Mouse (Mus musculus) ovary, adult 18-20 months (tissue): ENCODE data around the gene Sycp2.

Experiments
- DNase-seq: peaks from one replicate; pipeline ENCODE4 v3.0.0; 2022; ENCODE audit warnings: low spot score, mixed read lengths

Gene Sycp2

GRCm38 (mm10) chr2:178407053-178407815 is at the start of gene Sycp2:
Sycp2 (minus strand) TSS chr2:178407685.
- no peak for DNase-seq

DNA sequence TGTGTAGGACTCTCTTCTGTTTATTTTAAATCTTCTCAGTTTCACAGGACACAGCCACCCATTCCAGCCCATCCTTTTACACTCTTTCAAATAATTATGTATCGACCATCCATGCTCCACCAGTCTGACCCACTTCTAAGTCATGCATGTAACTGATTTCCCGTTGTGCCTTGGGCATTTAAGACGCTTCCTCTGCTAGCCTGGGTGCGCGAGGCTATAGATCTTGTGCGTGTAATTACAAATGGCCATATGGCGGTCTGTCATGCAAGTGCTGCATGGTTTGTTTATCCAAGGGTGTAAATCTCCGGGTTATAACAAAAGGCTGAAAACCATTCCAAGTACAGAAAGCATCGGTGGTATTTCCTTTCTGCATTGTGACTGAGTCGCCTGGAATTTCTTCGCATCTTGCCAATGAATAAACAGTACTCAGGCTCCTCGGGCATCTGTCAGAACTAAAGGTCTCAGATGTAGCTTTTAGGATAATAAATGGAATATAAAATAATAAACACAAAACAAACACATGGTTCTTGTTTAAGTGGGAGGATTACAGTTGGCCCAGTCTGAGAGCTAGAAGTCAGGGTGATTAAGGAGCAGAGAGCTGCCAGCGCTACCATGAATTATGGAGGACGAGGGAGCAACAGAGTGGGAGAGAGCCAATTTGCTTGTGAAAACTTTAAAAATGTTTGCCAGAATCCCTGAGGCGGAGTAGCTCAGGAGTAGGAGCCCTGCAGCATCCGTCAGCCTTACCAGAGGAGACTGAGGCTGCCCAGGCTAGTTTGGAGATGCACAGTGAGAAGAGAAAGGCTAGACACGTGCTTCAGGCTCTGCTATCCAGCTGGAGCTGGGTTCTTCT is 47.4 kb upstream of the Sycp2 start:
- no peak for DNase-seq

DNA sequence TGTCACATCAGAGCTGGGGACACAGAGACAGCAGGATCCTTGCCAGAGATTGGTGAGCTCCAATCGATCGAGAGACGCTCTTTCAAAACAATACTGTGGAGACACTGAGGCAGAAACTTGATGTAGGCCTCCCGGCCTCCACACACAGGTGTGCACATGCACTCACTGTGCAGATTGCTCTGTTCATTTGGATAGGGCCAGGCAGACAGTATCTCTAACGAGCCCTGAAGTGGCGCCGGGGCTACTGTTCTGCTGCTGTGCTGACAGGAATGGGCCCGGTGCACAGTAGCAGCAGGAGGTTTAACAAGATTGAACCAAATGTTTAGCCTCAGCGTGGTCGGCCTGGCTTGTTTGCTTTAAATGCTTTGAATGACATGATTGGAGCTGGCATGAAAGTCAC is 43.5 kb upstream of the Sycp2 start:
- no peak for DNase-seq

DNA sequence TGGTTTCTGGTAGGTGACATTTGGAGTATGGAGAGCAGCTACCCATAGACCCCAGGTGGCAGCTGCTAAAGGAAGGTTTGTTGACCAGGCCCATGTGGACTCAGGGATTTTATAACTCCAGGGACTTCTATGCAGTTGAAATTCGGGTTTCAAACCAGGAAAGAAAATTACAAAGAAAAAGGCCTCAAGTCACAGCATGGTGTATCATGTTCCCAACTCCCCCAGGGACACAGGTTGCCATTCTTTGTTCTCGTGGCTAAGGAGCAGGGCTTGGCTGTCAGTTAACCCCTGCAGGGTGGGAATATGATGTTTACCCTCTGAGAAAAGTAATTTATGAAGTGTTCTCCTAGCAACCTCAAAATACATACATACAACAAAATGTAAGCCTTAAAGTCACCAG is 42.8 kb upstream of the Sycp2 start:
- DNase-seq, result no peak

GRCm38 (mm10) chr2:178449386-178449785 is 41.9 kb upstream of the Sycp2 start:
- DNase-seq, result no peak

- no peak for DNase-seq
These were observed 29.8 kb upstream of the Sycp2 start for GRCm38 (mm10) chr2:178437311-178437710.

GRCm38 (mm10) chr2:178433903-178434302 is 26.4 kb upstream of the Sycp2 start:
- DNase-seq, result no peak

DNA sequence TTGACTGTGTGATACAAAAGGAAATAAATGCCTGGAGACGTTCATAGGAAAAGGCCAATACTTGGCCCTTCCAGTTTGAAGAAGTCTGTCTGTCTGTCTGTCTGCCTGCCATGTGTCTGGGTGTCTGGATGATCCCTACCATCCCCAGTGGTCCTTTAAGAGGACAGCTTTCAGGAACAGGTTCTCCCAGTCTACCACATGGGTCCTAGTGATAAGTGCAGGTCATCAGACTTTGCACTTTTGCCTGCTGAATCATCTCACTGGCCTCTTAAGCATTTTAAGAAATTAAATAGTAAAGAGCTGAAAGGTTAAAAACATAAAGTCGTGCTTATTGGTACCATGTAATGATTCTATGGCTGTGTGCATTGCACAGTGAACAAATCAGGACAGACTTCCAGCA is 26.0 kb upstream of the Sycp2 start:
- no peak for DNase-seq

- no peak for DNase-seq
These were observed 22.7 kb upstream of the Sycp2 start, which contains the start of gene Cdh26 for GRCm38 (mm10) chr2:178430231-178430630. Cdh26 (plus strand) TSS chr2:178430531.

DNA sequence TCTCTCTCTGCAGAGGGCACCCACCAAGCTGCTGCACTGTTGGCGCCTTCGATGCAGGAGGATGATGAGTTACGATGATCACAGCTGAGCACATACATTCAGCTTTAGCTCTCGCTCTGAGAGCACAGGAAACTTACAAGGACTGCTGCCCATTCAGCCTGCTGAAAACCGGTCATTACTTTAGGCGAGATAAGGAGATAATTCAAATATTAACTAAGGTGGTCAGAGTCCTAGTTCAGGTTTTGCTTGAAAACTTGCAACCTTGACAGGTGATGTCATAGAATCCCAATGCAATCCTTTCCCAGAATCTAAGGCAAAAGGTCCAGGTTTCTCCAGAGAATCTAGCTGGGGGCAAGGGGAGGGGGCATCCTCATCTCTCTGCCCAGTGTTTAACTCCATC is 21.9 kb upstream of the Sycp2 start:
- no peak for DNase-seq

GRCm38 (mm10) chr2:178428676-178429075 is 21.2 kb upstream of the Sycp2 start:
- no peak for DNase-seq

GRCm38 (mm10) chr2:178428183-178428582 is 20.7 kb upstream of the Sycp2 start:
- DNase-seq, result no peak

- no peak for DNase-seq
These were observed 19.7 kb upstream of the Sycp2 start for GRCm38 (mm10) chr2:178427181-178427580.

DNA sequence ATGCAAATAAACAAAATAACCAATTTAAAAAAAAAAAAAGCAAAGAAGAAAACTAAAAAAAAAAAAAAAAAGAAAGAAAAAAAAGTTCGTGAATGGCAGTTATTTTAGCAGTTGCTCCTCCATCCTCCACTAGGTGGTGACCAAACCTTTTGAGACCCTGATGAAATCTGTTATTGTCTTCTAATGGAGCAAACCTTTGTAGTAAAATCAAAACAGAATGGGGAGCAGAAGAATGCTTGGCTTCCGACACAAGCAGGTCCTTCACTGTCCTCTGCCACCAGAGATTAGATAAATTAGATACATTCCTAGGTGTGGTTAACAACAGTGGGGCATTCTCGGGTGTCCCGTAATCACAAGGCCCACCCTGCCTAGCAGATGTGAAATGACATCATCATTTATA is 18.7 kb upstream of the Sycp2 start:
- DNase-seq, result no peak

- DNase-seq, result no peak
These were observed 15.7 kb upstream of the Sycp2 start for GRCm38 (mm10) chr2:178423223-178423622.

DNA sequence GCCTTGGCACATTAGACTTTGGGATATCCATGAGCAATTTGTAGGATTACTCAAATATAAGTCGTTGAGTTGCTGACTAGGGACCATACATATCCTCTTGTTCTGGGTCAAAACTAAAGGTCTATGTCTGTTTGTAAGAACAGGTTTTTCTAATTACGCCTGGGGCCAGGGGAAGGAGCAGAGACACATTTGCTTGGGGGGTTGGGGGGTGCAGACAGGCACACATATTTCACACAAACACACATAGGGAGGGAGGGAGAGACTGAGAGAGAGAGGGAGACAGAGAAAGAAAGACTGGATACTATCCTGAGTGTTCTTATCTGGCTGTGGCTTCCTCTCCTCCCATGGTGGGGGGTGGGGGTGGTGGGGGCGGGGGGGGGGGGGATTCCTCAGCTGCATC is 14.7 kb upstream of the Sycp2 start:
- no peak for DNase-seq

DNA sequence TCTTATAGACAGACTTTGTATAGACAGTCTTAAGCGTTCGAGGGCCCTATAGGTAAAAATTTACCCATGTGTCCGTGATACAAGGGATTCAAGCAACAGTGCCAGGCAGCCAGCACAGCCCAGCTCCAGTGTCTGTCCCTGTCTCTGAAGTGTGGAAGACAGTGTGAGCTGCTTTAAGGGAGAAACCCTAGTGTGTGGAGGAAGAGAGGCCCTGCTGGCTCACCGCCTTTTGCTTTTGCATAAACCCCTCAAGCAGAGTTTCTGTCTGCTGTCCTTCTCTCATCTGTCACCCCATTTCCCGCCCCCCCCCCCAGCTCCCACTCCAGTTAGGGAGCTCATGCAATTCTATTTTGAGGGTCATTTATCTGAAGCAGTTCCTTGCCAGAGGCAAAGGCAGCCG is 14.1 kb upstream of the Sycp2 start:
- no peak for DNase-seq

DNA sequence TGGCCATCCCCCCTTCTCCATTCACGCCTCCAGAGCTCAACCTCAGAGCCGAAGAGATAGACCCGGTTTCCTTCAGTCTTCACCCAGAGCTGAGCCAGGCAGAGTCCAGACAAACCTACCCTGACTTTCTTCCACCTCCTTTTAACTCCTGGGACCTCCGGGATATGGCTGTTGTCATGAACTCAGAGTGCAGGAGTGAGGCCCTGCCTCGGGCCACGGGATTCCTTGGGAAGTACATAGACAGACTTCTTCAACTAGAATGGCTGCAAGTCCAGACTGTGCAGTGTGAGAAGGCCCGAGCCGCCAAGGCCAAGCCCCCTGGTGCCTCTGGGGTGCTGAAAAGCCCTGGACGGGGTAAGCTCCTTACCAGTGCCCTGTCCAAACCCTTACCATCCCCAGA is 13.1 kb upstream of the Sycp2 start:
- no peak for DNase-seq

DNA sequence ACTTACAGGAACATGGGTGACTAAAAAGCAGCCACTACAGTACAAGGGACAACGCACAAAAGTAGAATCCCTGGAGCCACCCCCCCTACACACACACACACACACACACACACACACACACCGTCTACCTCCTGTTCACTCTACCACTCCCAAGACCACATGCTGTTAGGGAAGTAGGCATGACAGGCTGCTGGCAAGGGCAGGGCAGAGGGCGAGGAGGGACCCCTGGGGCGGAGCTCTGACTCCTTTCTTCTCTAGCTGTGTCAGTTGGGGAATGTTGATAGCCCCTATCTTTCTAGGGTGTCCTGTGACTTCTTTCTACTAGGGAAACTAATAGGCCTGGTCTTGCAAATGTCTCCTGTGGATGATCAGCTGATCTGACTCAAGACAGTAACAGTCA is 9.5 kb upstream of the Sycp2 start:
- no peak for DNase-seq

DNA sequence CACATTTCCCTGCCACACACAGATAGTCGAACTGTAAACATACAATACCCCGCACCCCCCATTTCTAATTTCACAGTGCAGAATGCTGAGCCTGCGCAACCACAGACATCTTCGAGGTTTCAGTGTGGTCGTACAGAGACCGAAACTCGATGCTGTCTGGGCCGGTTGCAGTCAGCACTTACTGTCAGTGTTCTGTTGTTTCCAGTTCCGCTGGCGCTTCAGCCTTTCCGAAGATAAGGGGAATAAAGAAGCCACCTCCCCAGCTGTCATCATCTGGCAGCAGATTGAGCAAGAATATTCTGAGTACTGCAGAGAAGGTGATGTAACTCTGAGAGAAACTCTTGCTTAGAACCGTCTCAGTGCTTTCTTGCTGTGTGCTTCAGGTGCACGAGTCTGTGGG is 8.9 kb upstream of the Sycp2 start:
- no peak for DNase-seq

- DNase-seq, result no peak
These were observed 7.6 kb upstream of the Sycp2 start for GRCm38 (mm10) chr2:178415150-178415448.

GRCm38 (mm10) chr2:178414261-178415149 is 7.0 kb upstream of the Sycp2 start, which contains the start of the genes Ppp1r3d and Fam217b:
Ppp1r3d (minus strand) TSS chr2:178414472.
Fam217b (plus strand) TSS chr2:178414524.
- DNase-seq, result no peak
